Mouse (Mus musculus): ENCODE results near the gene Pcgf5.

Pcgf5 gene

DNA sequence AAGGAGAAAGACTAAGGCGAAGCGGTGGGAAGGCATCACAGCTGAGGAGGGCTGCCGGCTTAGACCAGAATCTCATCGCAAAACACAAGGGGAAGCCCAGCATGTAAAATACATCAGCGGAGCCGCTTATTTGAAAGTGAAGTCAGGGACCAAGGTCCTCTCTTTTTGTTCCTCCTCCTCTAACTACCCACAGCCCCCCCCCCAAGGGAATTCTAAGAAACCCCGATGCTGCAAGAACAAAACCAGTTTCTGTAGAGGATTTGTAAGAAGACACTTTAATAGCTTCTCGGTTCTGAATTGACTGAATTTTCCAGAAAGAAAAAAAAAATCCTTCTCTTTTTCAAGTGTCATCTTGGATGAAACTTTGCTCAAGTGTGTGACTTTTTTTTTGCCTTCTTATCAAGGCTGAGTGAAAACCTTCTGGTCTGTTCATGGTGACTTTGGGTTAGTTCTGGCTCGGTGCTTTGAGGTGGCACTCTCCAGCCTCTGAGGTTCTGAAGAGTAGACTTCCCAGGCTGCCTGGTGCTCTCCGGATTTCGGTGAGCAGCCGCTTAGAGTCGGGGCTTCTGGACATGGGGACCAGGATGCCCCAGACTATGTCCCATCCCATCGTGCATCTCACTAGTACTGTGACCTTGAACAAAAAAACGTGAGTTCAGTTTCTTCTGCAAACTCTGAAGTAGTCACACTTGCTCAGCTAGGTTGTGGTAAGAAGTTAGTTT, 30.6 kb downstream of the Pcgf5 start:
- ChIA-PET CTCF (interaction anchor here in 2 of 4 experiments (0.6 kb wide), 2 partner anchors 190 to 244 kb away, joined by 3 to 7 read pairs; no protein-coding TSS in a partner anchor), POLR2A (interaction anchor here in 1 of 4 experiments (0.7 kb wide), 1 partner anchor 111 kb away, joined by 3 read pairs; no protein-coding TSS in a partner anchor)

DNA sequence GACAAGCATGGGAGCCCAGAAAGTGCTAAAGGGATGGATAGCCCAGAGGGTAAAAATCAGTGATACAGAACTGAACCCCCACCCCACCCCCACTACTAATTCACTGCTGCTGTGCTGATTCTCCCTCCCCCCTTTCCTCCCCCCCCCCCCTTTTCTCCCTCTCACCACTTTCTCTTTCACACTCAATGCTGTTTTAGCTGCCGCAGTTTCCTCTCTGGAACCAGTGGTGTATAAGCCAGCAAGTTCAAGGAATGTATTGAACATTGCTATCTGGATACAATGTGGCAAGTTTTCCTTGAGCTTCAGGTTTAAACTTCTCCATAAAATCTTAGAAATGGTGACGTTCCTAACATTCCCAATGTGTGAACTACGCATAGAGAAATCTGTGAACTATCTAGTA, 34.8 kb downstream of the Pcgf5 start:
- ChIA-PET CTCF (no interaction called here), POLR2A (no interaction called here)

DNA sequence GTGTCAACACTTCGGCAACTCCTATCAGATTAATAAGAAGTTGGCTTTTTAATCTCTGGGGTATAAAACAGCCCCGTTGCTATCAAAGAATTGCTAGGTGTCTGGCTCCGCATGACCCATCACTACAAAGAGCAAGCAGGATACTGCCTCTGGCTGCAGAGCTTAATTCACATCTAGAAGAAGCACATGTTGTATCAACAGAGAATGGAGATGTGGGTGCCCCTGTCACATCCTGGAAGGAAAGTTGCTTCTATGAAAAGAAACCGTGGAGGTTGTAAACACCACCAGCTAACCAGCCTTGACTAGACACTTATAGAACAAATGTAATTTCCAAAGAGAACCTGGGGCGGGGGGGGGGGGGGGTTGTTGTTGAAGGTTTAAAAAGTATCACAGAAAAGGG, 35.9 kb downstream of the Pcgf5 start:
- POLR2A ChIA-PET, result interaction anchor here in 3 of 4 experiments (0.6 to 2.1 kb wide), 4 partner anchors 14 to 191 kb away, joined by 3 to 7 read pairs (median 6); no protein-coding TSS in a partner anchor
- CTCF ChIA-PET, result no interaction called here

DNA sequence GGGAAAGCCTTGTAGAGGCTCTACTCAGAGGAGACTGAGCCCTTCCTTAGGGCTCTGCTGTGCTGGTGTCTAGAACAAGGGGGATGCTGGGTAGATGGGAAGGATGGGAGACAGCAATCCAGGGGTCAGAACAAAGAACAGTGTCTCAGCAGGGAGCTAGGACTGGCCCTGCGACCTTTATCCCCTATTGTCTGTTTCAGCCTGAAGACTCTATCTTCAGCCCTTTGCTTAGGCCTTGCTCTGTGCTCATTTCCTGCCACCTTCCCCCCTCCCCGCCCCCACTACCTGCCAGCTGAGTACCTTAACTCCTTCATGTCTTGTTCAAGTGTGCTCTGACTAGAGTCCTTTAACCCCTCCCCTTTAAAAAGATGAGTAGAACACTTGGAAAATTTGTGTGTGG, 36.3 kb downstream of the Pcgf5 start:
- CTCF ChIA-PET, result interaction anchor here in 1 of 4 experiments (0.6 kb wide), 1 partner anchor 292 kb away, joined by 6 read pairs; no protein-coding TSS in a partner anchor
- POLR2A ChIA-PET, result interaction anchor here (0.6 to 2.1 kb wide), 7 partner anchors 14 to 1456 kb away, joined by 3 to 7 read pairs (median 4); partner anchors contain the start of gene Ppp1r3c (in 1 of the 4)

DNA sequence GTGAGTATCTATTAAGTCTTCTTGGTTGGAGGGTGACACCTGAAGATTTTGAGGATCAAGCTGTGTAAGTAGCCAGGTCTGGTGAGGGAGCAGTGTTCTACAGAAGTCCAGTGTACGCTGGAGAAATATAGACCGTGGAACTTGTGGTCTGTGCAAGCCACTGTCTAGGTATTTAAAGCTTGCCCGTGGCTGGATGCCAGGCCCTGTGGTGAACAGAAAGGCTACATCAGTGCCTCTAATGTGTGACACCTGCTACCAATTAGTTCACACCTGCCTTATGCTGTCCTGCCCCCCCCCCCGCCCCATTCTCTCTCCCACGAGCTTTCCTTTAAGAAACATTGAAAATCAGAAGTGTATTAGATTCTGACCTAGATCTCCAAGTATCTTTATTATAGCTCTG, 40.4 kb downstream of the Pcgf5 start:
- ChIA-PET POLR2A (interaction anchor here in 2 of 4 experiments (0.6 to 0.7 kb wide), 4 partner anchors 14 to 961 kb away, joined by 3 read pairs; partner anchors contain the start of gene Ppp1r3c (in 1 of the 2)), CTCF (no interaction called here)

DNA sequence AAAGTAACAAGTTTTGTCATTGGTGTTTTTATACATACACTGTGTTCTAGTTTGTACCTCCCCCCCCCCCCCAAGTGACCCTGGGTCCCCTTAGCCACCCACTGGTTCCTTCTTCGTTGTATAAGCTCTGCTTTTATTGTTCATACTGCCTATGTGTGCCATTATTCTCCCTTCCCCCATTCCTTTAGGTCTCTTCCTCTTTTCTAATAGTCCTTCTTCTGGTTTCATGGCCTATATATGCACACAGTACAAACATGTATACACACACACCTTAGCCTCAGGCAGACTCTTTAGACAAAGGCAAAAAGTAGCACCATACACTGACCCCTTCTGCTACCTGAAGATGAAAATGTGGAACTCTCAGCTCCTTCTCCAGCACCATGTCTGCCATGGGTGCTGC, 42.6 kb downstream of the Pcgf5 start:
- ChIA-PET CTCF (interaction anchor here in 1 of 4 experiments (0.6 kb wide), 1 partner anchor 163 kb away, joined by 5 read pairs; no protein-coding TSS in a partner anchor), POLR2A (no interaction called here)

DNA sequence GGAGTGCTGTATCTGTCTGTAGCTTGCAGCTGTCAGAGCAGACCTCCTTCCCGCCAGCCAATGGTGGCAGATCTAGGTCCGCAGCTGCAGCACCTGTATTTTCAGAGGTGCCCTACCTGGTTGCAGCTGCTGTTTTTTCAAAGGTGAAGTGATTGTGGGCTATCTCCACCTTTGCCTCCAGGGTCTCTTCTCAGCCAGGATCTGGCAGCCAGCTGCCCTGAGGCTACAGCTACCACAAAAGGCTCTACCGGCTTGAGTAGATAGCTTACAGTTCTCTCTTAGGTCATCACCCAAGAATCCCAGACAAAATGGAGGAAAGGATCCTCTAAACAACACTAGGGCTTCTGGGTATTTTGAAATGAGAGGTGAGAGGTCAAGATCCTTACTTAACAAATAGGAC, 50.4 kb downstream of the Pcgf5 start:
- ChIA-PET POLR2A (interaction anchor here in 2 of 4 experiments (0.9 to 1.9 kb wide), 5 partner anchors 11 to 130 kb away, joined by 3 to 6 read pairs (median 3); partner anchors contain the start of gene Pcgf5 (in 1 of the 2)), CTCF (no interaction called here)

DNA sequence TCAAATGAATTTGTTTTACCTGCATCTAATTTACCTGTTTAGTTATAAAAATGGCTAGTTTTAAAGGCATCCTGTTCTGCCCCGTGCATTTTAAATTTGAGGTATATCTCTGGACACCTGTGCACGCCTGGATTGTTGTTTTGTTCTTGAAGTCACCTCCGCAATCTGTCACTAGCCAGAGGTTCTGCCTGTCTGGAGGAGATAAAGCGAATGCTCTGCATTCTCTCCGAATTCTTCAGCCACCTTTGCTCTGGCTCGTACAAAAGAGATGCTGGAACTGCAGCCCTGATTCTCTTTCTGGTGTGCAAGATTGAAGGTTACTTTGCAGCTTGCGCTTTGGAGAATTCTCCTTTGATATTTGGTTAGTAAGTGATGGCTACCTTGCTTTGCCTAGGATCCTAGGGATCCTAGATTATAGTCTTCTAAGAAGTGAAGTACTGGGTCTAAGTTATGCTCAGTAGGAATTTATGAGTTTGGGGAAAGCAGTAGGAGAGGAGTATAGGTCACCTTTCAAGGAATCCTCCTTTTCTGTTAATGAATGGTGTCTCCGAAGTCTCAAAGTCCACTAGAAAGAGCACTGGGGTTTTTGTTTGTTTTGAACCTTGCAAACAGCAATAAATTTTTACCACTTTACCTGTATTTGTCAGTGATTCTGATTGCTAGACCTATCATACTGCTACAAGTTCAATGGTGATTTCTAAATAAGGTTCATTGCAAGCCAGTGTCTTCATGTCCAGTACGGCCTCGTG, 60.4 kb downstream of the Pcgf5 start:
- CTCF ChIA-PET, result no interaction called here
- POLR2A ChIA-PET, result interaction anchor here in 2 of 4 experiments (0.8 to 1.2 kb wide), 3 partner anchors 8 to 23 kb away, joined by 3 to 6 read pairs (median 3); no protein-coding TSS in a partner anchor

DNA sequence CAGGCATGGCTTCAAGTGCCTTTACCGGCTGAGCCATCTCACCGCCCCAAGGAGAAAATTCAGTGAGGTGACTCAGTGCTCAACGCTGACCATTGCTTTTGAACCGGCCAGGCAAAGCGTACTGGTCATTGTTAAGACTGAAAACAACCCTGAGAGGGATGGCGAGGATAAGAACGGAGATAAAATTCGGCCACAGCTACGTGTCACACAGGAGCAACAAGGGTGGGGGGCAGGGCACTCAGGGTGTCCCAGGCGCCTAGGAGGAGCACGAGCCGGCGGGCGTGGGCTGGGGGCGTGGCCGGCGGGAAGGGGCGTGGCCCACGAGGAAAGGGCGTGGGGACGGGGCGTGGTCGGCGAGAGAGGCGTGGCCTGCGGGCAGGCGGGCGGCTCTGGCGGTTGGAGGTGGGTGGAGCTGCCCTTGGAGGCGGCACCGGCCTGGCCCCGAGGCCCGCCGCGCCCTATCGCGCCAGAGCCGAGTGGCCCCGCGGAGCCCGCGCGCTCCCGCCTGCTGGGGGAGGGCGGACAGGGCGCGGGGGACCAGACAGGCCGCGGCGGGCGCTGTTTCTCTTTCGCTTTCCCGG, 61.3 kb downstream of the Pcgf5 start:
- CTCF ChIA-PET, result interaction anchor here in 1 of 4 experiments (0.6 kb wide), 1 partner anchor 31 kb away, joined by 4 read pairs; no protein-coding TSS in a partner anchor
- POLR2A ChIA-PET, result interaction anchor here in 3 of 4 experiments (0.6 to 1.6 kb wide), 7 partner anchors 9 to 561 kb away, joined by 3 to 6 read pairs (median 3); partner anchors contain the start of gene Pcgf5 (in 1 of the 3)

DNA sequence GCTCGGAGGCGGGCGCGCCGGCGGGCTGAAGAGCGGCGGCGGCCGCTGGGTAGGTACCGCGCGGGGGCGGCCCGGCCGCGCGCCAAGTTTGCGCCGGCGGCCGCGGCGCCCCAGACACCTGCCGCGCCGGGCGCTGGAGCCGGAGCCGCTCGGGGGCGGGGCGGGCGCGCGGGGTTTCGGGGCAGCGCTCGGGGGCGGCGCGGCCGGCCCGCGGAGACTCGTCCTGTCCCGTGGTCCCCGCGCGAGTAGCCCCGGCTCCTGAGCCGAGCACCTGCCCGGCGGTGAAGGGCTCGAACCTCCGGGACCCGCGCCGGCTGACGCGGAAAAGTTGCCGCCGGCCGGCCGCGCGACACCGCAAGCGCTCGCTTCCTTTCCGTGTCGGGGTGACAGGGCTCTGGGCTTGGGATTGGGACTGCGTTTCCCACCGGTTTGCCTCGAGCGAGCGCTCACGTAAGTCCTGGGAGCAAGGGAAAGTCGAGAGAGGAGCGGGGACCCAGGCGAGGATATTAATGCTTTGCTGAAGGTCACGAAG, 61.8 kb downstream of the Pcgf5 start:
- CTCF ChIA-PET, result no interaction called here
- POLR2A ChIA-PET, result interaction anchor here in 3 of 4 experiments (0.7 to 1.6 kb wide), 5 partner anchors 12 to 282 kb away, joined by 3 to 4 read pairs (median 3); partner anchors contain the start of gene Pcgf5 (in 1 of the 3)

DNA sequence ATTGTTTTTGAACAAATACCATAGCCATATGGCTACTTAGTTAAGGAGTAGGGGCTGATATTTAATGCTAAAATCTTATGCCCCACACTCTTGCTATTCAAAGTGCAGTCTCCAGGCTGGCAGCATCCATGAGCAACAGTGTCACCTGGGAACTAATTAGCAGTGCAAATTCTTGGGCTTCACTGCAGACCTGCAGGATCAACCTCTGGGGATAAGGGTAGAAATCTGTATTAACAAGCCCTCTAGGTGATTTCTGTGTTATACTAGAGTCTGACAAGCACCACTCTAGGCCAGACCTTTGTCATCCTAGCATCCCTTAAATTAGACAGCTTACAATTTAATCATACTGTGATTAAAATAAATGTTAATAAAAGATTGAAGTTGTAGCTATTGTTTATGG, 71.8 kb downstream of the Pcgf5 start:
- POLR2A ChIA-PET, result no interaction called here
- CTCF ChIA-PET, result interaction anchor here in 1 of 4 experiments (0.6 kb wide), 1 partner anchor 16 kb away, joined by 3 read pairs; no protein-coding TSS in a partner anchor

DNA sequence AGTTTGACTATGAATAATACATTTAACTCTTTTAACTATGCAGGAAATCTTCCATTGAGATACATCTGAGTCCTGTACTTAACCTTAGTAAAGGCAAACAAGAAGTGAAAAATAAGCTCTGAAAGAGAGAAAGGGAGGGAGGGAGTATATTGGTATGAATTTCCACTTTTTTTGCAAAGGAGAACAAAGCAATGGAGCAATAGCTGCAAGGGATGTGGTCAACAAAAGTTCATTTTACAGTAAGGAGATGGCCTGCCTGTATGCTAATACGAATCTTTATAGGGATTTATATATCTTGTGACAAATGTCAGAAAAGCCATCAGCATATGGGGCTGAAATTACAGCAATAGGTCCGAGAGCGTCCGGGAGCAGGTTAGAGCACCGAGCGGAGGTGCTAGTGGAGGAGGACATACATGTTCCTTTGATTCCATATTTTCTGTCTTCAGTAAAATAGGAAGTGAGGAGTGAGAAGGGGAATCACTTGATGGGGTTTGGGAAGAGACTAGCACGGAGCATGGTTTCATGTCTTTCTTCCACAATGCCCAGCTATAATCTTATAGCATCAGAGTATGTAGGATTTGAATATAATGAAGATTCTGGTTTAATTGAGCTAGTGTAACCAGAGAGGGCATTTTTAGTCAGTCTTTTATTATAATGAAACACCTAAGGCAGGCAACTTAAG, 79.2 kb downstream of the Pcgf5 start:
- ChIA-PET CTCF (interaction anchor here in 2 of 4 experiments (0.6 to 0.9 kb wide), 3 partner anchors 244 to 1790 kb away, joined by 3 read pairs; no protein-coding TSS in a partner anchor), POLR2A (interaction anchor here in 2 of 4 experiments (1.0 to 1.2 kb wide), 2 partner anchors 13 to 593 kb away, joined by 3 read pairs; no protein-coding TSS in a partner anchor)

DNA sequence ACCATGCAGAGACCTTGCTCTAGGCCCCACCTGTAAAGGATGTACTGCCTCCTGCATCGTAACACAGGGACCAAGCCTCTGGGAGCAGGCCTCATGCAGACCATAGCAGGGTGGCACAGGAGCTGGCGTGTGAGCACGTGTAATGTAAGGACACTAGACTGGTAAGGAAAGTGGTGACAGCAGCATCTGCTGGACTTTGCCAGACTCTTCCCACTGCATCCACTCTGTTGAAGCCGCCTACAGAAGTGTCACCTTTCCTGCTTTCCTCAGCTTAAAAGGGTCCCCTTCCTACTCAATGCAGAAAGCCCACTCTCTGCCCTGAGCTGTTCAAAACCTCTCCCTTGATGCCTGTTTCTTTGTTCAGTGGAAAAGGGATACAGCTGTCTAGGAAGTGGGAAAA, 80.0 kb downstream of the Pcgf5 start:
- CTCF ChIA-PET, result interaction anchor here in 1 of 4 experiments (0.8 to 0.9 kb wide), 2 partner anchors 12 to 337 kb away, joined by 3 to 4 read pairs; no protein-coding TSS in a partner anchor
- POLR2A ChIA-PET, result no interaction called here

DNA sequence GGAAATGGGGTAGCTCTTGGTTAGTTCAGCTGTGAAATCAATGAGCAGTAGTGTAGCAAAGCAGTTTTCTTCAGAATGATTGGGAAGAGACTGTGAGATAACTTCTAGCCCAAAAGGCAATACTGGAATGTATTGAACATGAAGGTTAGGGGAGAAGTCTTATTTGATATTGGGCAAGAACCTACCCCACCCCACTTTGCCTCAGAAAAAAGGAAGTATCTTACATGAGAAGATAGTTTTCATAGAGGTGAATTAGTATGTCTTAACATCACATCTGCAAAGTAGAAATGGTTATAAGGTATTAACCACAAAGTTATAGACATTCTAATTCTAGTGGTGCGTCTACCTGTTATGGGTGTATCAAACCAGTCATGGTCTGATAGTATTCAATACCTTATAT, 81.2 kb downstream of the Pcgf5 start:
- ChIA-PET CTCF (no interaction called here), POLR2A (interaction anchor here in 1 of 4 experiments (0.6 kb wide), 1 partner anchor 10 kb away, joined by 3 read pairs; no protein-coding TSS in a partner anchor)

DNA sequence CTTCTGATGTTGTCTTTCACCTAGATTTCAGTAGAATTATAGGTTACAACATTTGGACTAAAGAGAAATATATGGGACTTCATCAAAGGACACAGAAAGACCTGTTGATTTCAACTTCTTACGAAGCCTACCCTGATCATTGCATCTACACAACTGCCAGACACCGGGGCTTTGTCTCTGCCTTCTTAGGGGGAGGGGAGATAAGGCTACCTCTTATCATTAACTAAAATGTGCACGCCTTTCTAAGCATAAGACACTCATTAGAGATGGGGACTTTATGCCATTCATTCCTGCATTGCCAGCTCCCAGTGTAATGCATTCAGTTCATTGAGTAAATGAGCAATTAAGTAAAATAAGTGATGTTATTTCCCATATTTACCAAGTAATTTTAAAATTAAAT, 85.1 kb downstream of the Pcgf5 start:
- CTCF ChIA-PET, result no interaction called here
- POLR2A ChIA-PET, result no interaction called here

DNA sequence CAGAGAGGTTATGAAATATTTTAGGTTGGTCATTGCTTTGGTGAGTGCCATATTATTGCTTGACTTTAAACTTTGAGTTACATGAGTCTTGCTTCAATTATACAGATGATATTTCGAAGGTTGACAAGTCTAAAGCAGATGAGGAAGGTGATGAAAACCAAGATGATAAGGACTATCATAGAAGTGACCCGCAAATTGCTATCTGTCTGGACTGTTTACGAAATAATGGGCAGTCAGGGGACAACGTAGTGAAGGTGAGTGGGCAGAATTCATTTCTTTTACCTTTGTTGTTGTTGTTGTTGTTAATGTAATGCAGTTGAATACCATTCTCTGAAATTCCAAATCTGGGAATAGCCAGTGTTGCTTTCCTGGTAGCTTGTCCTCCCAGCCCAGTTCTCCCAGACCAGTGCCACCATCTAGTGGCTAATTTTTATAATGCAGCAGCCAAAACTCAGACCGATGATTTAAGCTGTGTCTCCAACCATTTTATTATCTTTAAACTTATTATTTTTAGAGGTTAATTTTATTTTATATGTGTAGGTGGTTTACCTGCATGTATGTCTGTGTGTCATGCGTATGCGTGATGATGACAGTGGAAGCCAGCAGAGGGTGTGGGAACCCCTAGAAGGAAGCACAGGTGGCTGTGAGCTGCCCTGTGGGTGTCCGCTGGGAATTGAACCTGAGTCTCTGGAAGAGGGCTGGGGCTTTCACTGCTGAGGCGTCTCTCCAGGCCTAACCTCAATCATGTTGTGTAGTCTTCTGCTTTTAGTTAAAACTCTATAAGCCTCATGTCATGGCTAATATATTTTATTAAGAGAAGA, 92.0 kb downstream of the Pcgf5 start:
- CTCF ChIA-PET, result interaction anchor here (0.6 to 4.3 kb wide), 40 partner anchors 9 to 352 kb away, joined by 3 to 48 read pairs (median 4); partner anchors contain the start of genes Ppp1r3c (in 2 of the 4) and Pcgf5 (in 1 of the 4)
- POLR2A ChIA-PET, result interaction anchor here in 3 of 4 experiments (0.9 to 1.2 kb wide), 3 partner anchors 13 to 92 kb away, joined by 3 read pairs; partner anchors contain the start of gene Pcgf5 (in 1 of the 3)

DNA sequence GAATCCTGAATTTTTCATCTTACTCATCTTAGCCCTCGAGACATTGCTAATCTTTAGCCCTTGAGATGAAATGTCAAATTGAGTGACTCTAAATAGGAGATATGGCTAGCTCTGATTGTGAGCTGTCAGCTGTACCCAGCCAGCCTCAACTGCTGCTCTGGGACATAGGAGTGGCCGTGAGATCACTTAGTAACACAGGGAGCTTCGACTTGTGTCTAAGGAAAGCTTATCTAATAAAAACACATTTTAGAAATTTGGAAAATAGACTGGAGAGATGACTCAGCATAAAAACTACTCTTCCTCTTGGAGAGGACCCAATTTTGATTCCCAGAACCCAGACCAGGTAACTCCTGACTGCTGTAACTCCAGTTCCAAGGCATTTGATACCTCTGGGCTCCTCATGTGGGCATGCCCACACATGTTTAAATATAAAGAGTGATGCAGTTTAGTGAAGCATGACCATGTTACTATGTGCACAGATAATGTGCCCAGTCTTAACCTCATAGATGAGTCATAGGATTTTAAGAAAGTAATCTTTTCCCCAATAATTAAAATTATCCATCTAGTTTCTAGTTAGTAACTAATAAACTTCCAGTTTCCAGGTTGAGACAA, 103.0 kb downstream of the Pcgf5 start:
- POLR2A ChIA-PET, result no interaction called here

More for the DNA sequence above, 103.0 kb downstream of the Pcgf5 start:
- CTCF ChIA-PET, result interaction anchor here in 1 of 4 experiments (0.6 kb wide), 1 partner anchor 19 kb away, joined by 3 read pairs; no protein-coding TSS in a partner anchor

Measured in embryonic stem cell, embryonic (primary cell).